Mouse (Mus musculus) liver, embryonic 16.5 days (tissue): ENCODE measurements at regions not wholly inside any gene's neighbourhood (a gene's known extent, or its start where the extent isn't known, plus 50 kb on each side); places are given as distances from the start of the nearest gene placed in this dataset.

Experiments
- ATAC-seq: fragments of 200-750 bp; cut with Nextera tagmentation; 2 replicates; pipeline ENCODE4 v1.8.0; 2017; ENCODE audit warnings: low read depth, mild to moderate bottlenecking, moderate number of reproducible peaks, moderate library complexity
- H3K27ac ChIP-seq: fragments of 300-500 bp; sonication (generic); 2 replicates; pipeline ENCODE4 v1.5.1; 2014; ENCODE audit warnings: mild to moderate bottlenecking, low read length
- H3K27me3 ChIP-seq: fragments of 300-500 bp; sonication (generic); 2 replicates; pipeline ENCODE4 v1.6.1; 2014; ENCODE audit warnings: low read depth, low read length, mixed read lengths; ENCODE audit not compliant: control insufficient read depth, insufficient read depth
- H3K36me3 ChIP-seq: fragments of 300-500 bp; sonication (generic); 2 replicates; pipeline ENCODE4 v1.6.1; 2014; ENCODE audit warnings: mild to moderate bottlenecking; ENCODE audit not compliant: control insufficient read depth, insufficient read depth
- H3K4me1 ChIP-seq: fragments of 300-500 bp; sonication (generic); 2 replicates; pipeline ENCODE4 v1.6.1; 2014; ENCODE audit warnings: low read depth, low read length, mixed read lengths; ENCODE audit not compliant: control insufficient read depth
- H3K4me2 ChIP-seq: fragments of 300-500 bp; sonication (generic); 2 replicates; pipeline ENCODE4 v1.6.1; 2014; ENCODE audit warnings: low read depth, low read length, mixed read lengths
- H3K4me3 ChIP-seq: fragments of 300-500 bp; sonication (generic); 2 replicates; pipeline ENCODE4 v1.5.1; 2014; ENCODE audit warnings: low read depth, mild to moderate bottlenecking, low read length
- H3K9ac ChIP-seq: fragments of 300-500 bp; sonication (generic); 2 replicates; pipeline ENCODE4 v1.6.1; 2014; ENCODE audit warnings: low read depth, low read length
- H3K9me3 ChIP-seq: fragments of 300-500 bp; sonication (generic); replicated peaks from 2 replicates; pipeline ENCODE4 v1.6.1; 2016; ENCODE audit warnings: low read length; ENCODE audit not compliant: control insufficient read depth
- WGBS: fragments of 180-500 bp; shearing (Covaris S2); extraction: QIAGEN DNeasy Blood & Tissue Kit; methylation state at CpG from one replicate; pipeline ENCODE4 v1.1.7; 2014; ENCODE audit not compliant: insufficient replicate concordance; 5-methylcytosine and 5-hydroxymethylcytosine counted together

DNA sequence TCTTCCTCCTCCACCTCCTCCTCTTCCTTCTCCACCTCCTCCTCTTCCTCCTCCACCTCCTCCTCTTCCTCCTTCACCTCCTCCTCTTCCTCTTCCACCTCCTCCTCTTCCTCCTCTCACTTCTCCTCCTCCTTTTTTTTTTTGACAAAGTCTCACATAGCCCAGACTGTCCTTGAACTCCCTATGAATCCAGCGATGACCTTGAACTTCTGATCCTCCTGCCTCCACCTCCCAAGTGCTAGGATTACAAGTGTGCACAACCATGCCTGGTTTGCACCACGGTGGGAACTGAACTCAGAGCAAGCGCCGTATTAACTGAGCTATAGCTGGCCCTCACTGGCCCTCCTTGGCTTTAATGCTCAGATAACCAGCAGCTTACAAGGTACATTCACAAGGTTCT is 161.2 kb upstream of the Mrps10 start:
- H3K27me3 ChIP-seq: no peaks in the 10 kb centered on the region
- H3K4me3 ChIP-seq: no peak overlapping the region
- H3K4me1 ChIP-seq: peaks cover 4% of the 10 kb centered on the region; the same call in 1 of the 2 replicates
- no peak overlapping the region for H3K9ac ChIP-seq
- H3K9me3 ChIP-seq: no peaks in the 10 kb centered on the region
- H3K4me2 ChIP-seq: no peak overlapping the region
- H3K36me3 ChIP-seq: no peaks in the 10 kb centered on the region
- no peak overlapping the region for H3K27ac ChIP-seq
- WGBS: 76% methylated on average over 4 of the region's 4 CpGs
- no peak for ATAC-seq

DNA sequence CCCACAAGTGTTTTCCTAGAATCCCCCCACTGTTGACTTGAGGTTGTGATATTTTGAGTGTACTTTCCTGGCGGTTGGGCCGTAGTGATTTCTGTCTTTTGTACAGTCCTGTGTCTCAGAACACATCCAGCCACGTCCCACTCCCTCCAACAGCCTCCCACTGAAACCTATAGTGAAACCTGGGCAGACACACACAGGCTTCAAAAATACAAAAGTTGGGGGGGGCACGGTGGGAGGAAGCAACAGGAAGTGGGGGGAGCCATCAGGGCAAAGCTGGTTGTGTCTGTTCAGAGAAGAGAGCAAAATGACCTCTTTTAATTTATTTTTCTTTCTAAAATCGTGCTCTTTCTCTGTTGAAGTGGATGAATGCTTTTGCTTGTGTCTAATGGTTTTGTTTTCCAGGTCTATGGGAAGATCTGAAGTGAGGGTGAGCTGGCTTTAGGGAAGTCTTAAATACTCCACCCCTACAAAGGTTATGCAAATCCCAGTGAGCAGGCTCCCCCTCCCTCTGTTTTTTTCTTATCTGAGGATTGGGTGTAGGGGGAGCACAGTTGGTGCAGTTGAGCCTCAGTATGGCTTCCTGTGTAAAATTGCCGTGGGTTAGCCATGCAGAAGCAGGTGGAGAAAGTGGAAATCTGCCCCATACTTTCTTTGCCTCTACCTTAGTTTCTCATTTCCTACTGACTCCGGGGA is 164.1 kb upstream of the Mrps10 start:
- H3K4me3 ChIP-seq: no peak overlapping the region
- H3K9ac ChIP-seq: no peak overlapping the region
- no peaks in the 10 kb centered on the region for H3K27me3 ChIP-seq
- no peaks in the 10 kb centered on the region for H3K9me3 ChIP-seq
- H3K4me2 ChIP-seq: no peak overlapping the region
- WGBS: 38% methylated on average over 7 of the region's 7 CpGs
- no peaks in the 10 kb centered on the region for H3K36me3 ChIP-seq
- H3K4me1 ChIP-seq: peaks cover 4% of the 10 kb centered on the region; the same call in 1 of the 2 replicates
- no peak overlapping the region for H3K27ac ChIP-seq
- no peak for ATAC-seq

DNA sequence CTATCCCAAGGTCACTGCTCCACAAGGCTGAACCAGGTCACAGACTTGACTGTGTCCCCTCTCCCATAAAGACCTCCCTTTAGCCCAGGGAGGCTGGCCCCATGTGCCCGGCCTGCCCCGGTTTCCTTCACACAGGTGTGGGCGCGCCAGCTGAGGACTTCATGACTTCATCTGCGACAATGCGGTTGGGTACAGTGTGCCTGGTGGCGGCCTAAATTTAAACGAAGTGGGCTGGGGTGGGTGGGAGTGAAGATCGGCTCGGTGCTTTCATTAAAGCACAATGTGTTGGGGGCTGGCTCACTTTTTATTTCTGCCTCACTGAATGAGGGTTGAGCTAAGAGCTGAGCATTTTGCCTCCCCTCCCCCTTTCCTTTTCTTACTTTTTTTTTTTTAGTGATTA is 169.5 kb upstream of the Mrps10 start:
- no peaks in the 10 kb centered on the region for H3K9me3 ChIP-seq
- H3K27me3 ChIP-seq: no peaks in the 10 kb centered on the region
- H3K4me3 ChIP-seq: no peak overlapping the region
- H3K4me1 ChIP-seq: no peaks in the 10 kb centered on the region
- H3K9ac ChIP-seq: no peak overlapping the region
- no peaks in the 10 kb centered on the region for H3K36me3 ChIP-seq
- H3K27ac ChIP-seq: no peak overlapping the region
- no peak overlapping the region for H3K4me2 ChIP-seq
- ATAC-seq: no peak
- 82% methylated on average over 10 of the region's 10 CpGs for WGBS

DNA sequence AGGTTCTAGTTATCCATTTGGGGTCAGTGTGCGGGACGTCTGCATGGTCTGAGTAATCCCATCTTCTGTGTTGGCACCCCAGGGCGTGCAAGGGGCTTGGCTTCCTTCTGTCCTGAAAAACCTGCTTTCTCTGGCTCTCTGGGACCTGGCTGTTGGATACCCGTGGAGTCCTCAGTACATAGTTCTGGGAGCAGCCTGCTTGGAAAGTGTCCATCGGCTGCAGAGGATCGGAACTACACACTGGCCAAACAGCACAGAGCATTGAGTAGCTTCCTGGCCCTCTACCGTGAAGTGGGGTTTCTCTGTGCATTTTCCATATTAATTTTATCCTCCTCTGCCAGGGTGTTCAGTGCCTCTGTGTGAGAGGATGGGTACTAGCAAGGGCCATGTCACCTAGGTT is 170.7 kb upstream of the Mrps10 start:
- no peaks in the 10 kb centered on the region for H3K36me3 ChIP-seq
- H3K4me1 ChIP-seq: no peaks in the 10 kb centered on the region
- H3K9ac ChIP-seq: no peak overlapping the region
- WGBS: 65% methylated on average over 7 of the region's 7 CpGs
- no peak overlapping the region for H3K27ac ChIP-seq
- H3K27me3 ChIP-seq: no peaks in the 10 kb centered on the region
- H3K4me3 ChIP-seq: no peak overlapping the region
- no peaks in the 10 kb centered on the region for H3K9me3 ChIP-seq
- no peak for ATAC-seq
- H3K4me2 ChIP-seq: no peak overlapping the region

DNA sequence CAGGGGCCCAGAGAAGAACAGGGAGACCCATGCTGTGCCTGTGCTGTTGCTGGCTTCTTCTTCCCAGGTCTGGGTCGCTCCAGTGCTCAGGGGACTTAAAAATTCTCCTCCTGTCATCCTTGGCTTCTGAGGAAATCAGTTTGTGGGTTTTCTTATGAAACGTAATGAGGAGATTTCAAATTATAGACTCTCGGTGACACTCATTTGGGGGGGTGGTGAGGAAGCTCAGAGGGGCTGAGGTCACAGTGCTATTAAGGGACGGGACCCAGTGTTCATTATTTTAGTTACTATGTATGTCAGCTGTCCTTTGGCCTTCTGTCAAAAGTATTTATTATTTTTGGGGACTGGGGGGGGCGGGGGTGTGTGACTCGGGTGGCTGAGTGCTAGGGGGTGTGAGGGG is 171.7 kb upstream of the Mrps10 start:
- Histone ChIP-seq H3K4me3 (no peak overlapping the region), H3K27ac (no peak overlapping the region), H3K36me3 (no peaks in the 10 kb centered on the region), H3K4me1 (no peaks in the 10 kb centered on the region), H3K27me3 (no peaks in the 10 kb centered on the region), H3K9ac (no peak overlapping the region), H3K9me3 (no peaks in the 10 kb centered on the region), H3K4me2 (no peak overlapping the region)
- no peak for ATAC-seq
- 55% methylated on average over 6 of the region's 6 CpGs for WGBS

DNA sequence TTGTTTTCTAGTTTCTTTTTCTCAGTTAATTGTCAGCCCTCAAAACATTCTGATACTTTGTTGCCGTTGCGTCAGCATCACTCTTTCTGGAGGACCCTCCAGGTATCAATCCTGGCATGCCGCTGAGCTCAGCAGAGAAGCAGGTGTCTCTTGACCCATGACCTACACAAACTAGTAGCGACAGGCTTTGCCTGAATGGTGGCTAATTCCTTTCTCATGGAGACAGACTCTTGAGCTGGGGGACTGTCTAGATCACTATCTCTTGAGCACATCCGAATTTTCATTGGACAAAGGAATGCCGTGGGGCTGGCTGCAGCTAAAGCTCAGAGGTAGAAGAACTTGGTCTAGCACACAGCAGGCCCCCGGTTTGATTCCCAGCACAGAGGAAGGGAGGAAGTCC is 172.7 kb upstream of the Mrps10 start:
- Histone ChIP-seq H3K9me3 (no peaks in the 10 kb centered on the region), H3K4me3 (no peak overlapping the region), H3K9ac (no peak overlapping the region), H3K36me3 (no peaks in the 10 kb centered on the region), H3K4me1 (no peaks in the 10 kb centered on the region), H3K27me3 (no peaks in the 10 kb centered on the region), H3K4me2 (no peak overlapping the region), H3K27ac (no peak overlapping the region)
- 66% methylated on average over 7 of the region's 7 CpGs for WGBS
- ATAC-seq: no peak

DNA sequence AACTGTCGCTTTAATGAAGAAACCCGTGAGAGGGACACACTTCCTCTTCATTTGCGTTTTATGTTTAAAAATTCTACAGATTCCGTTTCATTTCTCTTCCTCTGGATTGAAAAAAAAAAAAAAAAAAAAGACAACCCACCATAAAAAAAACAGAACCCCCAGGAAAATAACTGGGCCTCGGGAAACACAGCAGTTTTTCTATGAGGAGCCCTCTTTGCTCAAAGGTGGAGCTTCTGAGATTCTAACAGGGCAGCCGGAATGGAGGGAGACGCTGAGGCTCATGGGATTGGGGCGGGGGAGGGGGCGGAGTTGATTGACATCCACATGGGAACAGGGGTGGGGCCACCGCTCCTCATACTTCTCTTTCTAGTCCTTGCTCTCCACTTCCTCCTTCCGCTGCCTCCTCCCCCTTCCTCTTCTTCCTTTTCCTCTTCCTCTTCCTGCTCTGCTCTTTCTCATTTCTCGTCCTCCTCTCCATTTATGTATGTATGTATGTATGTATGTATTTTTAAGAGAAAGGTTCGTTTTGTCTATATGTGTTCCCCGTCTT is 174.1 kb upstream of the Mrps10 start:
- H3K27ac ChIP-seq: no peak overlapping the region
- H3K4me1 ChIP-seq: no peaks in the 10 kb centered on the region
- no peak overlapping the region for H3K9ac ChIP-seq
- H3K9me3 ChIP-seq: no peaks in the 10 kb centered on the region
- no peaks in the 10 kb centered on the region for H3K36me3 ChIP-seq
- ATAC-seq: no peak
- H3K4me3 ChIP-seq: no peak overlapping the region
- no peak overlapping the region for H3K4me2 ChIP-seq
- H3K27me3 ChIP-seq: no peaks in the 10 kb centered on the region
- WGBS: 69% methylated on average over 14 of the region's 14 CpGs

DNA sequence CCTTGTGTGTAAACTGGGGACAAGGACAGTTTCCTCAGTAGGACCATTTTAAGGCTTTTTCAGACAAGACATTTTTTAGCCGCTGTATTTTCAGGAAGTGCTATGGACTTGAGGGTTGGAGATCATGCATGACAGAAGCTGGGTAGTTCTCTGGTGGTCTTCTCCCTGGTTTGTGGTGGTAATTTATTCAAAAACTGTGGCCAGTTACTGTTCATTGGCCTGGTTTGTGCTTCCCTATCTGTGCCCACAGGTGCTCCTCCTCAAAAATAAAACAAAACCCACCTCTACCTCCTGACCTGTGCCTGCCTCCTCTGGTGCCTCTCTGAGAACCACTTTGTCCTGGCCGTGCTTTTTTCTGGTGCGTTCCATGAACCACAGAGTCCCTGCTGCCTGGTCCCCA is 177.3 kb upstream of the Mrps10 start:
- Histone ChIP-seq H3K27me3 (no peaks in the 10 kb centered on the region), H3K4me2 (no peak overlapping the region), H3K9me3 (no peaks in the 10 kb centered on the region), H3K9ac (no peak overlapping the region), H3K4me3 (no peak overlapping the region), H3K4me1 (no peaks in the 10 kb centered on the region), H3K36me3 (no peaks in the 10 kb centered on the region), H3K27ac (no peak overlapping the region)
- 41% methylated on average over 3 of the region's 3 CpGs for WGBS
- ATAC-seq: no peak

DNA sequence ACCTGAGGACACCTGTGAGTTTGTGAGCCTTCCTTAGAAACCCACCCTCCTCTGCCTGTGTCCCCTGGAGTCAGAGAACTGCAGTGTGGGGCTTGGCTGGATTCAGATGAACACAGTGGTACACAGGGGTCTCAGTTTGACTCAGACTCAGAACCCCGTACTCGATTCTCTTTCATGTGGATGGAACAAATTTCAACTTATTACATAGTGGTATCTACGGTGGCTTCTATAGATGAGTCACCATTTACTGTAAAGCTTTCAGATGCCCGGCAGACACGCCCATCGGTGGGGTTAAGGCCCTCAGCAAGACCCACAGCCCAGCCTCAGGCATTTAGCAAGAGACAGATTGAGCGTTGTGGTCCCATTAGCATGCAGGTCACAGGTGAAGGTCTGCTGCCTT is 178.9 kb upstream of the Mrps10 start:
- Histone ChIP-seq H3K4me3 (no peak overlapping the region), H3K27me3 (no peaks in the 10 kb centered on the region), H3K9ac (no peak overlapping the region), H3K27ac (no peak overlapping the region), H3K36me3 (no peaks in the 10 kb centered on the region), H3K4me2 (no peak overlapping the region), H3K9me3 (no peaks in the 10 kb centered on the region), H3K4me1 (no peaks in the 10 kb centered on the region)
- WGBS: 61% methylated on average over 7 of the region's 7 CpGs
- ATAC-seq: no peak
